Comparison of ENCODE assay signal across 9 mouse cellular contexts in the genomic region with DNA sequence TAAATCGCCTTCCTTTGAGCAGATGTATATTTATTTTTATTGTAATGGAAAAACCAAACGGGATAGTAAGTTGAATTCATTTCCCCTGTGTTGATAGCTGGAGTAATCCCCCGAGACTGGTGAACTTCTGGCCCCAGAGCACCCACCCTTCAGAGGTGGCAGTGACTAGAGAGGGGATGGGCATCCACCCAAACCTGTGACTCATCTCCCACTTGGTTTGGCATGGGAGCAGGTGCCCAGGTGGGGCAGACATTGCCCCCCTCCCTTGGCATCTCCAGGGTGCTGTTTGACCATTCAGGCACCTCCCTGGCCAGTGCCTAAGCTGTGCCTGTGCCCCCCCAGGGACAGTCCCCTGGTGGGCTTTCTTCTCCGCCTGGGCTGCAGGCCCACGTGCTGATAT. TPM values are rescaled to one million over a fixed set of nuclear protein-coding genes. Genes with fewer than 3 reads are reported as not detected.
A peak's percentile ranks its signal among the peaks of the same experiment; 100 is the strongest.
DNase-seq lines count a peak whose midpoint lies in the region; ATAC-seq and TF ChIP-seq lines count a peak whose summit lies in the region.
"Had no signal": no experiment of that assay in that cellular context is flagged by ENCODE, and none has a peak within 500 bp of the region (broad histone marks: within the 10 kb centered on the region; RNA-seq: fewer than 3 reads in every experiment).

No protein-coding gene starts in this region.

- in situ Hi-C loops in CH12.LX (cut with MboI; ENCODE audit: low pct_ligation_motif_present, low pct_unique_long_range_greater_than_20kb, low sequenced_read_pairs), result loop anchor here (5.0 to 10.0 kb wide), 2 partner anchors 33 to 191 kb away; no protein-coding TSS in a partner anchor

- peak overlapping the region in 2 of 3 experiments; percentile 30 to 34 for H3K4me3 ChIP-seq in CH12.LX (replicated peaks in 1 of 3; ENCODE audit: low read depth in 2 of 3, low read length in 2 of 3, poor library complexity in 1 of 3)
- H3K4me3 ChIP-seq in embryonic facial prominence, embryonic 14.5 days (ENCODE audit: low read depth, low read length), result peak overlapping the region; percentile 97
- H3K4me3 ChIP-seq in limb, embryonic 13.5 days, result peak overlapping the region; percentile 96

- H3K27ac ChIP-seq in CH12.LX (ENCODE audit: insufficient read depth, low read depth), result no peak overlapping the region
- H3K27ac ChIP-seq in embryonic facial prominence, embryonic 14.5 days (replicated peaks; ENCODE audit: low read depth, low read length), result peak overlapping the region; percentile 98; the same call in 1 of the 2 replicates
- peak overlapping the region; percentile 95; the same call in 1 of the 2 replicates for H3K27ac ChIP-seq in limb, embryonic 13.5 days

- TF ChIP-seq EP300 in CH12.LX (IDR thresholded peaks at IDR 0.05; ENCODE audit: low read length), result no peak

- intact Hi-C loops in left cerebral cortex, postnatal 25 days (cut with DNase I), result no loop called here

- H3K9me3 ChIP-seq in CH12.LX (replicated peaks; ENCODE audit: low read length), result no peaks in the 10 kb centered on the region
- H3K9me3 ChIP-seq in embryonic facial prominence, embryonic 14.5 days (ENCODE audit: control insufficient read depth, low read length), result no peaks in the 10 kb centered on the region
- H3K9me3 ChIP-seq in limb, embryonic 13.5 days, result no peaks in the 10 kb centered on the region

- H3K9ac ChIP-seq in CH12.LX (ENCODE audit: insufficient read depth, low read depth), result no peak overlapping the region
- peak overlapping the region; percentile 99 for H3K9ac ChIP-seq in embryonic facial prominence, embryonic 14.5 days (ENCODE audit: low read depth, low read length)
- H3K9ac ChIP-seq in limb, embryonic 13.5 days, result peak overlapping the region; percentile 50

- no peak overlapping the region for H3K4me2 ChIP-seq in CH12.LX (ENCODE audit: insufficient read depth, low read depth, poor library complexity, severe bottlenecking)
- peak overlapping the region; percentile 90 for H3K4me2 ChIP-seq in embryonic facial prominence, embryonic 14.5 days (ENCODE audit: low read depth, low read length)
- H3K4me2 ChIP-seq in limb, embryonic 13.5 days (replicated peaks), result peak overlapping the region; percentile 98

- TF ChIP-seq RAD21 in CH12.LX (IDR thresholded peaks at IDR 0.05; ENCODE audit: low read depth, low read length), result no peak

- TF ChIP-seq POLR2A in CH12.LX (IDR thresholded peaks at IDR 0.05; ENCODE audit: low read depth, low read length), result no peak

- WGBS in embryonic facial prominence, embryonic 14.5 days, result 10% methylated on average over 5 of the region's 5 CpGs
- WGBS in limb, embryonic 13.5 days, result 19% methylated on average over 5 of the region's 5 CpGs

- peak; percentile 96 for DNase-seq in heart, adult 11 months
- no peak for DNase-seq in heart, postnatal 4 days
- DNase-seq in CH12.LX (ENCODE audit: extremely low read depth), result peak; percentile 27
- DNase-seq in embryonic facial prominence, embryonic 14.5 days (ENCODE audit: low spot score), result no peak
- no peak for DNase-seq in layer of hippocampus, adult 11-12 months (ENCODE audit: low spot score)
- DNase-seq in left cerebral cortex, postnatal 25 days (ENCODE audit: low spot score in 2 of 2), result no peak
- no peak for DNase-seq in spleen, postnatal 10 days (ENCODE audit: low spot score in 2 of 2)

- no peak for ATAC-seq in embryonic facial prominence, embryonic 14.5 days (ENCODE audit: low read depth)
- ATAC-seq in limb, embryonic 13.5 days (ENCODE audit: low FRiP score, low read depth), result no peak

- H3K4me1 ChIP-seq in CH12.LX (ENCODE audit: control insufficient read depth in 1 of 2, insufficient read depth in 2 of 2), result peaks cover 12 to 50% of the 10 kb centered on the region in 2 experiments
- peaks cover 57% of the 10 kb centered on the region for H3K4me1 ChIP-seq in embryonic facial prominence, embryonic 14.5 days (ENCODE audit: control insufficient read depth, insufficient read depth, low read length)
- peaks cover 74% of the 10 kb centered on the region for H3K4me1 ChIP-seq in limb, embryonic 13.5 days

- peaks cover 3% of the 10 kb centered on the region; the same call in 1 of the 2 replicates for H3K79me2 ChIP-seq in CH12.LX (replicated peaks; ENCODE audit: control insufficient read depth, extremely low read depth, insufficient read depth, poor library complexity, severe bottlenecking)

- dilution Hi-C loops in CH12.LX (cut with MboI; ENCODE audit: extremely low pct_ligation_motif_present, extremely low pct_unique_long_range_greater_than_20kb, low sequenced_read_pairs), result no loop called here

- H3K36me3 ChIP-seq in CH12.LX (replicated peaks in 1 of 2; ENCODE audit: control insufficient read depth in 1 of 2, insufficient read depth in 1 of 2, low read length in 1 of 2), result peaks cover 0 to 30% of the 10 kb centered on the region in 2 experiments
- no peaks in the 10 kb centered on the region for H3K36me3 ChIP-seq in embryonic facial prominence, embryonic 14.5 days (ENCODE audit: control insufficient read depth, insufficient read depth, low read length)
- H3K36me3 ChIP-seq in limb, embryonic 13.5 days, result peaks cover 9% of the 10 kb centered on the region

- H3K27me3 ChIP-seq in CH12.LX (replicated peaks), result peaks cover 16% of the 10 kb centered on the region
- peaks cover 9% of the 10 kb centered on the region; the same call in 1 of the 2 replicates for H3K27me3 ChIP-seq in embryonic facial prominence, embryonic 14.5 days (replicated peaks; ENCODE audit: control insufficient read depth, insufficient read depth, low read length)
- peaks cover 15% of the 10 kb centered on the region for H3K27me3 ChIP-seq in limb, embryonic 13.5 days

- TF ChIP-seq CTCF in CH12.LX (conservative IDR thresholded peaks at IDR 0.05 in 1 of 2, IDR thresholded peaks at IDR 0.05 in 1 of 2; ENCODE audit: low read depth in 2 of 2, low read length in 2 of 2), result no peak

TF ChIP-seq in CH12.LX, 34 proteins besides CTCF, POLR2A, EP300 and RAD21:
- no peak for TF ChIP-seq RCOR1 (conservative IDR thresholded peaks at IDR 0.05; ENCODE audit: low read depth, low read length)
- no peak for TF ChIP-seq ZNF384 (IDR thresholded peaks at IDR 0.05; ENCODE audit: low read depth, low read length)
- no peak for TF ChIP-seq MEF2A (IDR thresholded peaks at IDR 0.05; ENCODE audit: borderline replicate concordance, low read depth, low read length)
- no peak for TF ChIP-seq POLR2AphosphoS2 (IDR thresholded peaks at IDR 0.05; ENCODE audit: low read depth, low read length)
- no peak for TF ChIP-seq IRF4 (IDR thresholded peaks at IDR 0.05; ENCODE audit: low read depth, low read length)
- no peak for TF ChIP-seq SMC3 (IDR thresholded peaks at IDR 0.05; ENCODE audit: low read depth, low read length)
- TF ChIP-seq KAT2A (IDR thresholded peaks at IDR 0.05; ENCODE audit: insufficient replicate concordance, low read length), result no peak
- no peak for TF ChIP-seq SIN3A (IDR thresholded peaks at IDR 0.05; ENCODE audit: low read length)
- no peak for TF ChIP-seq CHD1 (IDR thresholded peaks at IDR 0.05; ENCODE audit: low read depth, low read length)
- TF ChIP-seq PAX5 (IDR thresholded peaks at IDR 0.05; ENCODE audit: low read length), result no peak
- TF ChIP-seq UBTF (IDR thresholded peaks at IDR 0.05; ENCODE audit: low read depth, low read length), result no peak
- no peak for TF ChIP-seq BHLHE40 (IDR thresholded peaks at IDR 0.05; ENCODE audit: low read depth, low read length)
- no peak for TF ChIP-seq E2F4 (IDR thresholded peaks at IDR 0.05; ENCODE audit: insufficient replicate concordance, low read depth, low read length)
- TF ChIP-seq ZC3H11A (IDR thresholded peaks at IDR 0.05; ENCODE audit: low read depth, low read length), result no peak
- no peak for TF ChIP-seq TBP (conservative IDR thresholded peaks at IDR 0.05; ENCODE audit: low read depth, low read length)

RNA-seq across cellular contexts. Expression of a gene that starts 3.0 kb away (rescaled TPM):
- 10 to 100 TPM; 41.1 to 48.7 TPM for total RNA-seq in heart, postnatal 4 days (2021)
- total RNA-seq in CH12.LX (2012; rRNA removed) (7.8 and 8.4 TPM in 2 replicates), CH12.LX (2014; rRNA removed) (1.0 and 1.6 TPM in 2 replicates)
- polyA plus RNA-seq in CH12.LX (2012; ENCODE audit: insufficient read length, low read depth), result 16.1 and 19.9 TPM in 2 replicates
- polyA plus RNA-seq in embryonic facial prominence, embryonic 14.5 days (2014; fragmentation: Nextera tagmentation; extraction: Ambion mirVana), result 11.0 and 11.7 TPM in 2 replicates
- 11.3 and 11.5 TPM in 2 replicates for polyA plus RNA-seq in limb, embryonic 13.5 days (2015; fragmentation: Nextera tagmentation; extraction: Ambion mirVana)
- total RNA-seq in left cerebral cortex, postnatal 25 days (2021), result 10 to 100 TPM; 88.2 to 97.6 TPM

RNA-seq across cellular contexts. Expression of a gene that starts 40.2 kb away (rescaled TPM):
- total RNA-seq in heart, postnatal 4 days (2021), result under 1 TPM; 0.33 to 0.43 TPM
- 0.04 TPM in 2 replicates for total RNA-seq in CH12.LX (2012; rRNA removed)
- total RNA-seq in CH12.LX (2014; rRNA removed), result 0.13 and 0.23 TPM in 2 replicates
- polyA plus RNA-seq in CH12.LX (2012; ENCODE audit: insufficient read length, low read depth), result 0.24 and 0.70 TPM in 2 replicates
- polyA plus RNA-seq in embryonic facial prominence, embryonic 14.5 days (2014; fragmentation: Nextera tagmentation; extraction: Ambion mirVana), result 0.48 and 0.85 TPM in 2 replicates
- 0.19 and 0.26 TPM in 2 replicates for polyA plus RNA-seq in limb, embryonic 13.5 days (2015; fragmentation: Nextera tagmentation; extraction: Ambion mirVana)
- under 1 TPM; 0.18 to 0.25 TPM for total RNA-seq in left cerebral cortex, postnatal 25 days (2021)
- total RNA-seq: MEL had no signal

Comparison
In these comparisons a context has a peak if more than half of its experiments do, and no peak if none do; other contexts are left out.
1. DNase-seq: peak in heart, adult 11 months (single experiment) and CH12.LX (single experiment); none in heart, postnatal 4 days (single experiment), embryonic facial prominence, embryonic 14.5 days (single experiment), layer of hippocampus, adult 11-12 months (single experiment), left cerebral cortex, postnatal 25 days (0 of 2) and spleen, postnatal 10 days (0 of 2).
2. H3K4me3 ChIP-seq: peak in every context shown above with its lines; median percentile 97 in embryonic facial prominence, embryonic 14.5 days; 96 in limb, embryonic 13.5 days; 32 in CH12.LX.
3. RNA of a gene that starts 3.0 kb away (total RNA-seq): 88.2 to 97.6 TPM in left cerebral cortex, postnatal 25 days and 41.1 to 48.7 TPM in heart, postnatal 4 days; 1.0 to 8.4 TPM in CH12.LX; every median in the first group is over 4 times any median in the second.